ENCODE assay signal across 8 mouse cellular contexts in the genomic region with DNA sequence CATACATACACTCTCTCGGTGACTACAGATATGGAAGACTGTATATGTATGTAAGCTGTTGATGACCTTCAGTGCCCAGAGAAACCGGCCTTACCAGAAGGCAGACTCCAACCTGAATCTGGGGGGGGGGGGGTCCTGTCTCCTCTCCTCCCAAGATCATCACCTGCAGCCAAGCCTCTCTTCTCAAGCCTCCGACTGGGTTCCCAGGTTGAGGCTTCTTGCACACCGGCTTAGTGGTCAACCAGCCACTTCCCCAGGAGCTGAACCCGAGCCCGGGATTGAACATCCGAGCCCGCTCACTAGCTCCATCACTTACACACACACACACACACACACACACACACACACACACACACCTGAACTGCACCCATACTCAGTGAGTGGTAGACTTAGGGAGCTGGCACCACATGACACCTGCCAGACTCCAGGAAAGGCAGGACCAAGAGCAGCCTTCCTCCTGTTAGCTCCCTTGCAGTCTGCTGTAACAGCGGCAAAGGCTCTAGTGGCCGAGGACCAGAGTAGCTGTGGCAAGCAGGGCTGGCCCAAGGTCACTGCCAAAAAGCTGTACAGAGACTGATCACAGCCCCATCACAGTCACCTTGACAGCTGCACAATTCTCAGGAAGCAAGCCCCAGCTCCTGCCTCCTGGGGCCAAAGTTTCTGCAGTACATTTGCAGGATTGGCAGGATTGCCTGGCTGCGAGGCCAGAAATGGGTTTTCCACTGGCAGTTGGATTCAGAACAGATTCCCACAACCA. TPM values are rescaled to one million over a fixed set of nuclear protein-coding genes. Genes with fewer than 3 reads are reported as not detected.
DNase-seq lines count a peak whose midpoint lies in the region; ATAC-seq lines count a peak whose summit lies in the region.

No protein-coding gene starts in this region.

- peak overlapping the region; percentile 92 for H3K4me2 ChIP-seq in heart, embryonic 16.5 days (ENCODE audit: low read depth, low read length)
- peak overlapping the region; percentile 75 for H3K4me2 ChIP-seq in lung, embryonic 15.5 days

- H3K4me3 ChIP-seq in megakaryocyte, embryonic 14.5 days (replicated peaks), result peak overlapping the region; percentile 88
- peak overlapping the region; percentile 61 for H3K4me3 ChIP-seq in forebrain, embryonic 10.5 days
- peak overlapping the region; percentile 72 for H3K4me3 ChIP-seq in heart, embryonic 16.5 days (ENCODE audit: low read length)
- peak overlapping the region; percentile 50 for H3K4me3 ChIP-seq in lung, embryonic 15.5 days

- WGBS in forebrain, embryonic 10.5 days, result 15% methylated on average over 11 of the region's 11 CpGs
- 20% methylated on average over 11 of the region's 11 CpGs for WGBS in heart, embryonic 16.5 days
- 27% methylated on average over 11 of the region's 11 CpGs for WGBS in lung, embryonic 15.5 days

- no peaks in the 10 kb centered on the region for H3K9me3 ChIP-seq in megakaryocyte, embryonic 14.5 days
- peaks cover 4% of the 10 kb centered on the region; the same call in 1 of the 2 replicates for H3K9me3 ChIP-seq in forebrain, embryonic 10.5 days
- H3K9me3 ChIP-seq in heart, embryonic 16.5 days (replicated peaks; ENCODE audit: control insufficient read depth, low read length), result peaks cover 3% of the 10 kb centered on the region
- no peaks in the 10 kb centered on the region for H3K9me3 ChIP-seq in lung, embryonic 15.5 days

- no peak for ATAC-seq in megakaryocyte, adult 5-6 weeks (ENCODE audit: poor library complexity, severe bottlenecking)
- no peak for ATAC-seq in heart, embryonic 16.5 days (replicated peaks; ENCODE audit: extremely low read depth, insufficient read depth, low FRiP score)
- no peak for ATAC-seq in lung, embryonic 15.5 days (ENCODE audit: borderline replicate concordance, extremely low read depth, low FRiP score, low TSS enrichment)

- peaks cover 11% of the 10 kb centered on the region for H3K27me3 ChIP-seq in megakaryocyte, embryonic 14.5 days (replicated peaks)
- H3K27me3 ChIP-seq in forebrain, embryonic 10.5 days (ENCODE audit: poor library complexity, severe bottlenecking), result no peaks in the 10 kb centered on the region
- H3K27me3 ChIP-seq in heart, embryonic 16.5 days (ENCODE audit: control insufficient read depth, insufficient read depth, low read length), result no peaks in the 10 kb centered on the region
- no peaks in the 10 kb centered on the region for H3K27me3 ChIP-seq in lung, embryonic 15.5 days

- DNase-seq in forebrain, embryonic 10.5 days (ENCODE audit: extremely low spot score, low spot score), result peak; percentile 25
- peak; percentile 28 to 57 for DNase-seq in layer of hippocampus, adult 18-20 months (ENCODE audit: low spot score in 2 of 2)
- DNase-seq in right cerebral cortex, postnatal 10 days (ENCODE audit: low spot score in 2 of 2), result peak; percentile 68 to 79
- DNase-seq in spleen, adult 12 weeks (ENCODE audit: low spot score), result no peak

- peak overlapping the region; percentile 93 for H3K27ac ChIP-seq in forebrain, embryonic 10.5 days
- peak overlapping the region; percentile 96 for H3K27ac ChIP-seq in heart, embryonic 16.5 days (ENCODE audit: low read length)
- H3K27ac ChIP-seq in lung, embryonic 15.5 days, result peak overlapping the region; percentile 89; the same call in 1 of the 2 replicates

- peak overlapping the region; percentile 87 for H3K9ac ChIP-seq in heart, embryonic 16.5 days (ENCODE audit: low read length)
- peak overlapping the region; percentile 48; the same call in 1 of the 2 replicates for H3K9ac ChIP-seq in lung, embryonic 15.5 days

- peaks cover 32% of the 10 kb centered on the region for H3K4me1 ChIP-seq in megakaryocyte, embryonic 14.5 days
- H3K4me1 ChIP-seq in forebrain, embryonic 10.5 days, result peaks cover 35% of the 10 kb centered on the region
- H3K4me1 ChIP-seq in heart, embryonic 16.5 days (ENCODE audit: control insufficient read depth, insufficient read depth, low read length), result peaks cover 21% of the 10 kb centered on the region
- peaks cover 24% of the 10 kb centered on the region for H3K4me1 ChIP-seq in lung, embryonic 15.5 days

- H3K36me3 ChIP-seq in megakaryocyte, embryonic 14.5 days (replicated peaks; ENCODE audit: low read length), result no peaks in the 10 kb centered on the region
- peaks cover 18% of the 10 kb centered on the region for H3K36me3 ChIP-seq in forebrain, embryonic 10.5 days (replicated peaks)
- peaks cover 3% of the 10 kb centered on the region; the same call in 1 of the 2 replicates for H3K36me3 ChIP-seq in heart, embryonic 16.5 days (ENCODE audit: control insufficient read depth, insufficient read depth)
- peaks cover 3% of the 10 kb centered on the region; the same call in 1 of the 2 replicates for H3K36me3 ChIP-seq in lung, embryonic 15.5 days

RNA-seq across cellular contexts. Expression of a gene that starts 42.6 kb away (rescaled TPM):
- polyA plus RNA-seq in megakaryocyte, embryonic 14.5 days (2012; ENCODE audit: insufficient read depth, low replicate concordance), result 0.01 TPM in 1 of 2 replicates, not detected in the other
- 5.0 and 6.1 TPM in 2 replicates for total RNA-seq in megakaryocyte, adult 5-6 weeks (2015)
- total RNA-seq in megakaryocyte, adult 5-6 weeks (2017), result 0.95 and 1.7 TPM in 2 replicates
- polyA plus RNA-seq in forebrain, embryonic 10.5 days (2016; fragmentation: Nextera tagmentation; extraction: Ambion mirVana), result 30.6 and 33.1 TPM in 2 replicates
- 22.7 and 26.9 TPM in 2 replicates for polyA plus RNA-seq in heart, embryonic 16.5 days (2015; fragmentation: Nextera tagmentation; extraction: Ambion mirVana)
- 10 to 100 TPM in 1 of 2 experiments, 1 to 10 TPM in 1; 9.6 to 12.6 TPM for total RNA-seq in layer of hippocampus, adult 18-20 months (2021)
- 27.7 and 28.5 TPM in 2 replicates for polyA plus RNA-seq in lung, embryonic 15.5 days (2015; fragmentation: Nextera tagmentation; extraction: Ambion mirVana)

RNA-seq across cellular contexts. Expression of a gene that starts 54.2 kb away (rescaled TPM):
- polyA plus RNA-seq in megakaryocyte, embryonic 14.5 days (2012; ENCODE audit: insufficient read depth, low replicate concordance), result 4.6 and 4.9 TPM in 2 replicates
- total RNA-seq in megakaryocyte, adult 5-6 weeks (2015), result 21.9 and 23.4 TPM in 2 replicates
- 20.9 and 21.0 TPM in 2 replicates for total RNA-seq in megakaryocyte, adult 5-6 weeks (2017)
- polyA plus RNA-seq in forebrain, embryonic 10.5 days (2016; fragmentation: Nextera tagmentation; extraction: Ambion mirVana), result 10.7 and 11.9 TPM in 2 replicates
- 13.8 and 14.0 TPM in 2 replicates for polyA plus RNA-seq in heart, embryonic 16.5 days (2015; fragmentation: Nextera tagmentation; extraction: Ambion mirVana)
- total RNA-seq in layer of hippocampus, adult 18-20 months (2021), result 10 to 100 TPM; 36.9 to 38.3 TPM
- 14.8 and 15.7 TPM in 2 replicates for polyA plus RNA-seq in lung, embryonic 15.5 days (2015; fragmentation: Nextera tagmentation; extraction: Ambion mirVana)

Comparison
In these comparisons a context has a peak if more than half of its experiments do, and no peak if none do; other contexts are left out.
1. RNA of a gene that starts 42.6 kb away (polyA plus RNA-seq): 30.6 to 33.1 TPM in forebrain, embryonic 10.5 days, 27.7 to 28.5 TPM in lung, embryonic 15.5 days and 22.7 to 26.9 TPM in heart, embryonic 16.5 days; 0.01 TPM in megakaryocyte, embryonic 14.5 days; every median in the first group is over 10 times any median in the second.
2. Peak in every context shown above with its lines, with median percentiles within 50 percentile points of each other: H3K4me3 ChIP-seq and H3K27ac ChIP-seq.